Mouse (Mus musculus) myocyte (in vitro differentiated cells): ENCODE data around the gene Ofd1.

ENCODE experiments used
- MAX ChIP-seq: IDR thresholded peaks from one replicate; pipeline ENCODE4 v1.6.1; 2011; ENCODE audit warnings: low read depth, mild to moderate bottlenecking, control low read depth
- POLR2A ChIP-seq: IDR thresholded peaks from one replicate; pipeline ENCODE4 v1.6.1; 2011; ENCODE audit warnings: low read depth, mild to moderate bottlenecking, control low read depth, moderate library complexity; ENCODE audit not compliant: insufficient read length
- POLR2AphosphoS2 ChIP-seq: IDR thresholded peaks from one replicate; pipeline ENCODE4 v1.6.1; 2011; ENCODE audit warnings: low read depth, control low read depth; ENCODE audit not compliant: insufficient read length
- USF1 ChIP-seq: IDR thresholded peaks from one replicate; pipeline ENCODE4 v1.6.1; 2011; ENCODE audit warnings: low read depth, mild to moderate bottlenecking, control low read depth, moderate library complexity

- TF ChIP-seq MAX (no peak), POLR2AphosphoS2 (no peak), POLR2A (no peak), USF1 (no peak)
Observed at GRCm38 (mm10) chrX:166353412-166353811, 87.1 kb downstream of the Ofd1 start.
